Mouse (Mus musculus) ES-E14 (cell line): ENCODE results near the gene Dus4l. TPM values are rescaled to one million over a fixed set of nuclear protein-coding genes. Genes with fewer than 3 reads are reported as not detected.

ENCODE experiments used
- DNase-seq: peaks from one replicate; pipeline ENCODE4 v3.0.0-alpha.2; 2013; ENCODE audit warnings: low read depth, low spot score
- H3K27ac ChIP-seq: 2 replicates; pipeline ENCODE4 v1.5.1; 2012; ENCODE audit warnings: low read depth, mild to moderate bottlenecking, low read length, moderate library complexity, mixed read lengths; ENCODE audit not compliant: poor library complexity, insufficient read depth, severe bottlenecking
- H3K36me3 ChIP-seq: 2 replicates; pipeline ENCODE4 v1.6.1; 2012; ENCODE audit warnings: mild to moderate bottlenecking, low read length, moderate library complexity, mixed read lengths; ENCODE audit not compliant: control insufficient read depth, poor library complexity, insufficient read depth, severe bottlenecking
- H3K4me1 ChIP-seq, 2 experiments: fragments of 150-350 bp in 1 of 2; sonication (generic) in 1 of 2; 2 replicates each; pipeline ENCODE4 v1.6.1; 2012; ENCODE audit warnings: low read length in 2 of 2, mild to moderate bottlenecking in 1 of 2, mixed read lengths in 1 of 2; ENCODE audit not compliant: control insufficient read depth in 2 of 2, insufficient read depth in 2 of 2, poor library complexity in 1 of 2
- H3K4me3 ChIP-seq, 2 experiments: fragments of 150-350 bp in 1 of 2; sonication (generic) in 1 of 2; 2 replicates each; pipeline ENCODE4 v1.5.1; 2012; ENCODE audit warnings: low read length in 2 of 2, low read depth in 1 of 2, mild to moderate bottlenecking in 1 of 2, mixed read lengths in 1 of 2; ENCODE audit not compliant: insufficient read depth in 1 of 2, poor library complexity in 1 of 2, severe bottlenecking in 1 of 2
- H3K9ac ChIP-seq: 2 replicates; pipeline ENCODE4 v1.6.1; 2012; ENCODE audit warnings: low read depth, mild to moderate bottlenecking, low read length, mixed read lengths; ENCODE audit not compliant: poor library complexity, insufficient read depth, severe bottlenecking
- H3K9me3 ChIP-seq: fragments of 150-350 bp; sonication (generic); 2 replicates; pipeline ENCODE4 v1.6.1; 2012; ENCODE audit warnings: low read depth, mild to moderate bottlenecking, low read length; ENCODE audit not compliant: control insufficient read depth, insufficient read depth
- CHD2 ChIP-seq: IDR thresholded peaks from 2 replicates; pipeline ENCODE4 v1.6.1; 2014; ENCODE audit warnings: mild to moderate bottlenecking, low read depth, low read length, inconsistent platforms
- HCFC1 ChIP-seq: IDR thresholded peaks from 2 replicates; pipeline ENCODE4 v1.6.1; 2012; ENCODE audit warnings: low read length, inconsistent platforms, borderline replicate concordance; ENCODE audit not compliant: insufficient read depth
- MAFK ChIP-seq: IDR thresholded peaks from 2 replicates; pipeline ENCODE4 v1.6.1; 2014; ENCODE audit warnings: mild to moderate bottlenecking, low read depth, low read length, inconsistent platforms; ENCODE audit not compliant: insufficient read depth
- ZC3H11A ChIP-seq: IDR thresholded peaks from 2 replicates; pipeline ENCODE4 v1.6.1; 2012; ENCODE audit warnings: low read depth, mild to moderate bottlenecking, inconsistent platforms, low read length, borderline replicate concordance
- ZNF384 ChIP-seq: IDR thresholded peaks from 2 replicates; pipeline ENCODE4 v1.6.1; 2012; ENCODE audit warnings: low read depth, low read length, inconsistent platforms
- in situ Hi-C, 2 experiments: fragments of 600-800 bp; cut with MboI; formaldehyde crosslinking; loops; one replicate each; pipeline ENCODE4 v1.15.1; 2025; ENCODE audit warnings: low sequenced_read_pairs in 2 of 2, inconsistent platforms in 1 of 2; ENCODE audit not compliant: unreplicated experiment in 2 of 2
- total RNA-seq: library from RNA; depleted of rRNA; stranded (reverse); fragments of 300-350 nt; gene quantifications from 2 replicates; pipeline ENCODE4 v1.2.3, GENCODE M21; 2012; rRNA removed

The Dus4l gene
- total RNA-seq, result 8.7 and 9.1 TPM in 2 replicates

GRCm38 (mm10) chr12:31654197-31654964 is at the start of gene Dus4l, which contains the start of gene Cog5:
Gene Dus4l, minus strand, starts transcription at chr12:31654826.
Gene Cog5, plus strand, starts transcription at chr12:31654869.
- DNase-seq, result peak; percentile 92

DNA sequence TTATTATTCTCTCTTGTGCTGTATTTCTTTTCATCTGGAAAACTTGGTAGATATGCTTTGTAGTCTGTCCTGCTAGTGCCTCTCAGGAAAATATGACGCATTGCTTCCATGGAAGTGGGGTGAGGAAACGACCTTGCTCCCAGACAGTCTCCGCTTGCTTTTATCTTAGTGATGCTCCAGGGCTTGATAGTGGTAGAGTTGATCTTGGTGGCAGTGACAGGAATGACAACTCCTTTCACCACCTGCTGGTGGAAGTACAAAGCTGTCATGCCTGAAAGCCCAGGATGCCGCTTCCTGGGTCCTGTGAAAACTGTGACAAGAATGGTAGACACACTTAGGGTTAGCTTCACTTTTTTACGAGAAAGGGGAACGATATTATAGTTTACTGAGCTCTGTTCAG is 49.3 kb upstream of the Dus4l start:
- Histone ChIP-seq H3K4me1 (no peaks in the 10 kb centered on the region), H3K36me3 (no peaks in the 10 kb centered on the region), H3K27ac (no peak overlapping the region), H3K9me3 (no peaks in the 10 kb centered on the region), H3K9ac (no peak overlapping the region), H3K4me3 (no peak overlapping the region)
- in situ Hi-C loops, result no loop called here
- DNase-seq, result no peak
- no peak for TF ChIP-seq ZNF384
- no peak for TF ChIP-seq HCFC1
- no peak for TF ChIP-seq MAFK
- TF ChIP-seq ZC3H11A, result no peak
- no peak for TF ChIP-seq CHD2

More at GRCm38 (mm10) chr12:31654197-31654964, at the start of gene Dus4l, which contains the start of gene Cog5:
- peak within 1 kb of the TSS; percentile 93 to 95 for H3K4me3 ChIP-seq
- TF ChIP-seq HCFC1 (peak; percentile 72; the same call in 1 of the 2 replicates), MAFK (no peak)
- no peaks in the 10 kb centered on the region for H3K36me3 ChIP-seq
- no peaks in the 10 kb centered on the region for H3K9me3 ChIP-seq
- peak within 1 kb of the TSS; percentile 90 for H3K9ac ChIP-seq
- peak within 1 kb of the TSS; percentile 51 for H3K27ac ChIP-seq
- in situ Hi-C loops, result no loop called here
- no peaks in the 10 kb centered on the region for H3K4me1 ChIP-seq

- H3K36me3 ChIP-seq, result no peaks in the 10 kb centered on the region
- H3K4me3 ChIP-seq, result no peak overlapping the region
- no peaks in the 10 kb centered on the region for H3K4me1 ChIP-seq
- in situ Hi-C loops, result no loop called here
- no peak overlapping the region for H3K9ac ChIP-seq
- TF ChIP-seq HCFC1, result no peak
- no peak for TF ChIP-seq MAFK
- TF ChIP-seq ZC3H11A, result no peak
- TF ChIP-seq CHD2, result no peak
- TF ChIP-seq ZNF384, result no peak
- DNase-seq, result no peak
- H3K9me3 ChIP-seq, result no peaks in the 10 kb centered on the region
- no peak overlapping the region for H3K27ac ChIP-seq
Measured at GRCm38 (mm10) chr12:31701411-31701810, 46.8 kb upstream of the Dus4l start.

GRCm38 (mm10) chr12:31700623-31701347 is 46.2 kb upstream of the Dus4l start:
- Histone ChIP-seq H3K27ac (no peak overlapping the region), H3K36me3 (no peaks in the 10 kb centered on the region), H3K4me3 (no peak overlapping the region), H3K4me1 (no peaks in the 10 kb centered on the region), H3K9ac (no peak overlapping the region), H3K9me3 (no peaks in the 10 kb centered on the region)
- in situ Hi-C loops, result no loop called here
- TF ChIP-seq ZC3H11A (no peak), HCFC1 (no peak), ZNF384 (no peak), CHD2 (no peak), MAFK (no peak)
- DNase-seq, result no peak
